Mouse (Mus musculus) kidney, adult 2 months (tissue): ENCODE results near the gene Rreb1. TPM values are rescaled to one million over a fixed set of nuclear protein-coding genes. Genes with fewer than 3 reads are reported as not detected.
"Not testable (repeated sequence)": the region's sequence is repeated elsewhere in the genome, so short reads cannot be mapped to it uniquely, and the experiment has no call there.

ENCODE experiments used
- DNase-seq: peaks from one replicate; pipeline ENCODE4 v3.0.0; 2021
- H3K27ac ChIP-seq: fragments of 200-500 bp; 2 replicates; pipeline ENCODE4 v1.5.1; 2012; ENCODE audit warnings: low read depth, low read length, control low read depth, inconsistent platforms; ENCODE audit not compliant: insufficient read depth
- H3K27me3 ChIP-seq: fragments of 200-500 bp; replicated peaks from 2 replicates; pipeline ENCODE4 v1.6.1; 2012; ENCODE audit warnings: mild to moderate bottlenecking, moderate library complexity, low read length, inconsistent platforms; ENCODE audit not compliant: control insufficient read depth, insufficient read depth
- H3K36me3 ChIP-seq: fragments of 200-500 bp; 2 replicates; pipeline ENCODE4 v1.6.1; 2012; ENCODE audit warnings: mild to moderate bottlenecking, moderate library complexity, low read length, inconsistent platforms; ENCODE audit not compliant: control insufficient read depth, insufficient read depth
- H3K4me1 ChIP-seq: fragments of 200-500 bp; 2 replicates; pipeline ENCODE4 v1.6.1; 2011; ENCODE audit warnings: low read length; ENCODE audit not compliant: control insufficient read depth, insufficient read depth
- H3K4me3 ChIP-seq: fragments of 200-500 bp; 2 replicates; pipeline ENCODE4 v1.5.1; 2011; ENCODE audit warnings: mild to moderate bottlenecking, low read depth, low read length, control low read depth; ENCODE audit not compliant: insufficient read depth
- CTCF ChIP-seq: fragments of 200-500 bp; conservative IDR thresholded peaks from 2 replicates; pipeline ENCODE4 v1.5.1; 2011; ENCODE audit warnings: low read depth, mild to moderate bottlenecking, control low read depth, low read length, moderate library complexity, mixed read lengths; ENCODE audit not compliant: insufficient read depth, insufficient read length
- POLR2A ChIP-seq: fragments of 200-500 bp; IDR thresholded peaks from one replicate; pipeline ENCODE4 v1.6.1; 2011; ENCODE audit warnings: low read depth, low read length, control low read depth
- WGBS: fragments of 180-500 bp; shearing (Covaris S2); methylation state at CpG from one replicate; pipeline ENCODE4 v1.1.7; 2018; 5-methylcytosine and 5-hydroxymethylcytosine counted together
- polyA plus RNA-seq: library from polyadenylated mRNA; depleted of rRNA; stranded (reverse); fragments of >200 nt; gene quantifications from 2 replicates; pipeline ENCODE4 v1.2.3, GENCODE M21; 2012

Rreb1 gene
- polyA plus RNA-seq, 1 experiment = 16.7 TPM

GRCm38 (mm10) chr13:37828928-37829327 lies 50.7 kb downstream of the Rreb1 start:
- no peak overlapping the region for H3K4me3 ChIP-seq
- no peak overlapping the region for H3K27ac ChIP-seq
- DNase-seq = no peak
- no peaks in the 10 kb centered on the region for H3K36me3 ChIP-seq
- H3K4me1 ChIP-seq = peaks cover 33% of the 10 kb centered on the region
- TF ChIP-seq POLR2A = no peak
- TF ChIP-seq CTCF = no peak
- WGBS = 39% methylated on average over 6 of the region's 6 CpGs
- no peaks in the 10 kb centered on the region for H3K27me3 ChIP-seq

DNA sequence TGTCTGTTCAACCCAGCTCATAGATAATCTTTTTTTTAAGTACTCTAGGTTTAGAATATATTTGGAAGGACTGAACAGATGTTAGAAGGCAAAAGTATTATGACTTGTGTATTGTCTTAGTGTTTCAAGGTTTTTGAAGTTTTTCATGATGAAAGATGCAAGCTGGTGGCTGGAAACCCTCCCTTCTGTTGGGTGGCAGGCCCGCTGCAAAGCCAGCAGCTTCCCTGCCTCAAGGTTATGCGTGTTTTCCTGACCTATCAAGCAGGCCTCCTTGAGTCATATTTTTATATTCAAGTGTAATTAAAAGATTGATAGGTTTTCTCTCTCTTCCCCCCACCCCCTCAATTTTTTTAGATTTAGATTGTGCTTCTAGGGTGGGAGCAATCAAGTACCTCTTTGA lies 52.1 kb downstream of the Rreb1 start:
- H3K4me3 ChIP-seq = no peak overlapping the region
- H3K27ac ChIP-seq = no peak overlapping the region
- H3K27me3 ChIP-seq = no peaks in the 10 kb centered on the region
- DNase-seq = no peak
- H3K4me1 ChIP-seq = peaks cover 33% of the 10 kb centered on the region
- 48% methylated on average over 2 of the region's 2 CpGs for WGBS
- H3K36me3 ChIP-seq = no peaks in the 10 kb centered on the region
- TF ChIP-seq POLR2A (no peak), CTCF (no peak)

- peak; percentile 52 for DNase-seq
- Histone ChIP-seq H3K27me3 (no peaks in the 10 kb centered on the region), H3K4me1 (peaks cover 33% of the 10 kb centered on the region), H3K27ac (peak overlapping the region; percentile 10; the same call in 1 of the 2 replicates), H3K4me3 (no peak overlapping the region), H3K36me3 (no peaks in the 10 kb centered on the region)
- TF ChIP-seq CTCF (no peak), POLR2A (no peak)
- 27% methylated on average over 4 of the region's 4 CpGs for WGBS
Observed at GRCm38 (mm10) chr13:37830874-37831311, 52.7 kb downstream of the Rreb1 start.

- WGBS = 45% methylated on average over 5 of the region's 5 CpGs
- no peaks in the 10 kb centered on the region for H3K27me3 ChIP-seq
- no peak overlapping the region for H3K4me3 ChIP-seq
- 0 out of 2 replicates have a peak overlapping the region, but pooled peaks have one; percentile 41 for H3K27ac ChIP-seq
- H3K4me1 ChIP-seq = peaks cover 33% of the 10 kb centered on the region
- DNase-seq = no peak
- H3K36me3 ChIP-seq = no peaks in the 10 kb centered on the region
- no peak for TF ChIP-seq POLR2A
- no peak for TF ChIP-seq CTCF
Observed at GRCm38 (mm10) chr13:37832481-37832880, 54.3 kb downstream of the Rreb1 start.

GRCm38 (mm10) chr13:37833500-37833899 lies 55.3 kb downstream of the Rreb1 start:
- no peak overlapping the region for H3K27ac ChIP-seq
- TF ChIP-seq CTCF = no peak
- DNase-seq = no peak
- H3K4me3 ChIP-seq = no peak overlapping the region
- H3K4me1 ChIP-seq = peaks cover 28% of the 10 kb centered on the region
- no peaks in the 10 kb centered on the region for H3K27me3 ChIP-seq
- 62% methylated on average over 8 of the region's 8 CpGs for WGBS
- no peaks in the 10 kb centered on the region for H3K36me3 ChIP-seq

- 53% methylated on average over 1 of the region's 1 CpGs for WGBS
- TF ChIP-seq POLR2A = no peak
- TF ChIP-seq CTCF = no peak
- Histone ChIP-seq H3K27ac (no peak overlapping the region), H3K4me1 (peaks cover 26% of the 10 kb centered on the region), H3K27me3 (no peaks in the 10 kb centered on the region), H3K36me3 (no peaks in the 10 kb centered on the region), H3K4me3 (no peak overlapping the region)
- no peak for DNase-seq
Observed at GRCm38 (mm10) chr13:37835296-37835695, 57.1 kb downstream of the Rreb1 start.

DNA sequence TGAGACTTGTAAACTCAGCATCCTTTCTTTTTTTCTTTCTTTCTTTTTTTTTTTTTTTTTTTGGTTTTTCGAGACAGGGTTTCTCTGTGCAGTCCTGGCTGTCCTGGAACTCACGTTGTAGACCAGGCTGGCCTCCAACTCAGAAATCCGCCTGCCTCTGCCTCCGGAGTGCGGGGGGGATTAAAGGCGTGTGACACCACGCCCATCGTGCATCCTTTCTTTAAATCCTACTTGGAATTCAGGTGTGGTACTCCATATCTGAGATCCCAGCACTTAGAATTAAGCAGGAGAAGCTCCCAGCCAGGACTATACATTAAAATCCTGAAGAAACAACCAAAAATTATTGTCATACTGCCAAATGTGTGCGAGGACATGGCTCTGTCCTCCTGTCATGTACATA lies 57.6 kb downstream of the Rreb1 start:
- not testable (repeated sequence) for H3K36me3 ChIP-seq, H3K4me3 ChIP-seq, DNase-seq, H3K27ac ChIP-seq, H3K27me3 ChIP-seq
- H3K4me1 ChIP-seq = peaks cover 23% of the 10 kb centered on the region
- 89% methylated on average over 9 of the region's 9 CpGs for whole genome bisulfite sequencing

DNA sequence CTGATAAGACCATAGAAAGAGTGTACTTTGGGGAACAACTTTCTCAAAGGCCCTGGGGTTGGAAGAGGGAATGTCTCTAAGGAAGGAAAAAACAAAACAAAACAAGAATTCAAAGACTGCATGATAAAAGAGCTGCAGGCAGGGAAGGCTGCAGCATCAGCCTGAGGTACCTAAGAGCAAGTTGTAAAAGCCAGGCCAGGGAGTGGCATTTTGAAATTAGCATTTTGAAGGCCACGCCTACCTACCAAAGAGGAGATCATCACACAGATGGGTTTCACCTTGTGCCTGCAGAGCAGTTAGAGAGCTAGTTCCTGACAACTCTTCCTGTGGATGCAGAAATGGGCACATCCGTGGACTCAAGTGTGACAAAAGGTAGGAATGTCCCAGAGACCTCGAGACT lies 59.2 kb downstream of the Rreb1 start:
- Histone ChIP-seq H3K27ac (no peak overlapping the region), H3K4me1 (peaks cover 12% of the 10 kb centered on the region), H3K4me3 (no peak overlapping the region), H3K27me3 (no peaks in the 10 kb centered on the region), H3K36me3 (no peaks in the 10 kb centered on the region)
- TF ChIP-seq CTCF (no peak), POLR2A (no peak)
- no peak for DNase-seq
- WGBS = 74% methylated on average over 3 of the region's 3 CpGs
